Mouse (Mus musculus): ENCODE data around the gene Ormdl3.

- TF ChIP-seq CTCF (IDR thresholded peaks at IDR 0.05; ENCODE audit: extremely low read depth, insufficient read depth, low read length) (no peak), POLR2A (IDR thresholded peaks at IDR 0.05; ENCODE audit: extremely low read depth, insufficient read depth, low read length) (no peak)
Observed at GRCm38 (mm10) chr11:98588833-98589281, 1.7 kb upstream of the Ormdl3 start.
